Comparison of ENCODE assay signal across 22 mouse cellular contexts in genomic region chr7:71457409-71458103, GRCm38 (mm10).
"Had no signal": no experiment of that assay in that cellular context is flagged by ENCODE, and none has a peak within 500 bp of the region (broad histone marks: within the 10 kb centered on the region; RNA-seq: fewer than 3 reads in every experiment).

No protein-coding gene starts in this region.

- H3K27me3 ChIP-seq: heart, embryonic 13.5 days; heart, embryonic 15.5 days; hindbrain, embryonic 13.5 days; hindbrain, embryonic 15.5 days; limb, embryonic 13.5 days; limb, embryonic 15.5 days; liver, embryonic 12.5 days had no signal

- H3K4me2 ChIP-seq: heart, embryonic 11.5 days; heart, embryonic 13.5 days; heart, embryonic 15.5 days; hindbrain, embryonic 13.5 days; hindbrain, embryonic 15.5 days; limb, embryonic 13.5 days; limb, embryonic 15.5 days had no signal

- H3K9me3 ChIP-seq: heart, embryonic 15.5 days; hindbrain, embryonic 13.5 days; hindbrain, embryonic 15.5 days; limb, embryonic 13.5 days; limb, embryonic 15.5 days; liver, embryonic 12.5 days had no signal

- H3K9ac ChIP-seq: heart, embryonic 13.5 days; heart, embryonic 15.5 days; hindbrain, embryonic 13.5 days; hindbrain, embryonic 15.5 days; limb, embryonic 13.5 days; limb, embryonic 15.5 days; liver, embryonic 12.5 days; liver, embryonic 14.5 days had no signal

- H3K4me3 ChIP-seq: heart, adult 2 months; heart, embryonic 13.5 days; heart, embryonic 15.5 days; hindbrain, embryonic 13.5 days; hindbrain, embryonic 15.5 days; limb, embryonic 13.5 days; limb, embryonic 15.5 days; liver, embryonic 12.5 days had no signal

- H3K27ac ChIP-seq: heart, adult 2 months; heart, embryonic 13.5 days; heart, embryonic 15.5 days; hindbrain, embryonic 13.5 days; hindbrain, embryonic 15.5 days; hindbrain, postnatal 0 days; limb, embryonic 13.5 days; limb, embryonic 15.5 days; liver, embryonic 12.5 days; liver, embryonic 14.5 days had no signal

- ATAC-seq: hindbrain, postnatal 0 days; intestine, embryonic 16.5 days; liver, embryonic 12.5 days had no signal

- H3K4me1 ChIP-seq: heart, embryonic 15.5 days; hindbrain, embryonic 13.5 days; hindbrain, embryonic 15.5 days; limb, embryonic 13.5 days; limb, embryonic 15.5 days had no signal

- H3K36me3 ChIP-seq: heart, embryonic 13.5 days; heart, embryonic 15.5 days; hindbrain, embryonic 15.5 days; limb, embryonic 13.5 days; limb, embryonic 15.5 days; liver, embryonic 12.5 days had no signal

- DNase-seq: gastrocnemius, postnatal 14 days; gastrocnemius, postnatal 36 days; heart, adult 11 months; heart, adult 2 months; heart, postnatal 14 days; heart, postnatal 36 days; kidney, adult 8-10 months; kidney, postnatal 14 days; layer of hippocampus, adult 9-11 months; layer of hippocampus, postnatal 36 days; left cerebral cortex, postnatal 4 days had no signal
